Mouse (Mus musculus): ENCODE measurements around the gene Eif5a. TPM values are rescaled to one million over a fixed set of nuclear protein-coding genes. Genes with fewer than 3 reads are reported as not detected.

Gene Eif5a
- polyA plus RNA-seq, 1 experiment = 5,018 TPM

- TF ChIP-seq GATA1 (IDR thresholded peaks at IDR 0.05; ENCODE audit: low read length) = no peak
These were observed 21.0 kb downstream of the Eif5a start, which contains the start of the genes 2810408A11Rik and Neurl4 for GRCm38 (mm10) chr11:69900471-69901405. Gene 2810408A11Rik, minus strand, starts transcription at chr11:69900987. Gene Neurl4, plus strand, starts transcription at chr11:69901072.

DNA sequence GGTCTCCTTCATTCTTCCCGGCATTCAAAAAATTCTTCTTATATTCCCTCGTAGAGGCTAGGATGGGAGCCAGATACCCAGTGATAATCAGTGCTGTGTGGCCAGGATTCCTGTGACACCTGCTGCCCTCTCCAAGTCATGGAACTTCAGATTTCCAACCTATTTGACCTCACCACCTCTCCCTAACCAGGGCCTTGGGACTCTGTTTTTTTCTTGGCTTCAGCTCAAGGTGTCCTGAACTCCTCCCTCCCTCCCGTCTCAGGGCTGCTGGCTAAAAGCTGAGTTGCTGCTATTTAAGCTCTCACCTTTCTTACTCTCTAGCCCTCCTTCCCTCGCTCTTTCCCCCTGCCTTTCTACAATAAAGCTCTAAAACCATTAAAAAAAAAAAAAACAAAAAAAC, 21.9 kb downstream of the Eif5a start:
- no peak for TF ChIP-seq GATA1 (IDR thresholded peaks at IDR 0.05; ENCODE audit: low read length)

DNA sequence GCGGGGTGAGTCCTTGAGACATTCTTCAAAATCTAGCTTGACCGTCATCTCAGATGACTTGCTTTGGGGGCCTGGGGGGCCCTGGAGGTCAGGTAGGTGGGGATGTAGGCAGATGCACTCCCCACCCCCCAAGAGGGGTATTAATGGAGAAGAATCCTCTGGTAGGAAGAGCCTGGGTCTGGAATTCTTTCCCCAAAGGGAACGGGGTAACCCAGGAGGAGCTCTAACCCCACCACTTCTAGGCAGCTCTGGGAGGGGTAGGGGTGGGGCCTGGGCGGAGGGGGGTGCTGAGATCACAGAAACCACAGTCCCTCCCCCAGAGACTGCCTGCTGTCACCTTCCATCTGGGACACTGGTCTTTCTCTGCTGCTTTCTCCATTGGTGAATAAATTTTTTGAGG, 26.5 kb downstream of the Eif5a start, which contains the start of gene Acap1:
Gene Acap1 (minus strand): TSS at position 249 of the 400 bp plus-strand sequence.
- TF ChIP-seq GATA1 (IDR thresholded peaks at IDR 0.05; ENCODE audit: low read length) = no peak

DNA sequence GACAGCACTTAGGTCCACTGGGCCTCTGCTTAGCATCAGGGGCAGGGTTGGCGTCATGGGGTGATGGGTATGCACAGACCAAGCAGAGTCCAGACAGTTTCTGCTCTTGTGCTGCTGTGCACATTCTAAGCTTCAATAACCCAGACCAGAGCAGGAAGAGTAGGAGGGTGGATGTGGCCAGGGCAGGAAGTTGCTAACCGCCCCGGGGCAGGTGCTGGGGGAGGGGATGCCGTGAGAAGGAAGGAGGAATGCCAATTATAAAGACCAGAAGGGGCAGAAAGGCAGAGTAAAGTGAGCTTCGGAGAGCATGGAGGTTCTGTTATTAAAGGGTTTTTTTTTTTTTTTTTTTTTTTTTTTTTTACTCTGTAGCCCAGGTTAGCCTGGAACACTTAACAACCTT, 27.1 kb downstream of the Eif5a start:
- TF ChIP-seq GATA1 (IDR thresholded peaks at IDR 0.05; ENCODE audit: low read length) = no peak

DNA sequence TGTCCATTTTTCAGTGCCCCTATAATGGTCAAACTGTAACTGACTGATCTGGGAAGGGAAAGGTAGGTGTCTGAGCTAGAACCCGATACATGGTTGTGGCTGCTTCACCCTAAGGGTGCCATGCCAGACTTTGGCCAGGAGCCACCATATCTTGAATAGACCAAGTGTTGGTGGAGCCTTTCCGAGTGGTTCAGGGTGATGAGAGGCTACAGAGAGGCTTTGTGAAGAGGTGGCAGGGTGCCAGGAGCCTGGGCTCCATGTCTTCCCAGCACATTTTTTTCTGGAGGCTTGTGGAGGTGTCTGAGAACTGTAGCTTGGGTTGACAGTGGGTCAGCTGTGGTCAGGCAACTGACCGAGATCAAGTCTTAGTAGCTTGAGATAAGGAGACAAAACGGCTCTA, 30.3 kb downstream of the Eif5a start:
- TF ChIP-seq GATA1 (IDR thresholded peaks at IDR 0.05; ENCODE audit: low read length) = no peak

DNA sequence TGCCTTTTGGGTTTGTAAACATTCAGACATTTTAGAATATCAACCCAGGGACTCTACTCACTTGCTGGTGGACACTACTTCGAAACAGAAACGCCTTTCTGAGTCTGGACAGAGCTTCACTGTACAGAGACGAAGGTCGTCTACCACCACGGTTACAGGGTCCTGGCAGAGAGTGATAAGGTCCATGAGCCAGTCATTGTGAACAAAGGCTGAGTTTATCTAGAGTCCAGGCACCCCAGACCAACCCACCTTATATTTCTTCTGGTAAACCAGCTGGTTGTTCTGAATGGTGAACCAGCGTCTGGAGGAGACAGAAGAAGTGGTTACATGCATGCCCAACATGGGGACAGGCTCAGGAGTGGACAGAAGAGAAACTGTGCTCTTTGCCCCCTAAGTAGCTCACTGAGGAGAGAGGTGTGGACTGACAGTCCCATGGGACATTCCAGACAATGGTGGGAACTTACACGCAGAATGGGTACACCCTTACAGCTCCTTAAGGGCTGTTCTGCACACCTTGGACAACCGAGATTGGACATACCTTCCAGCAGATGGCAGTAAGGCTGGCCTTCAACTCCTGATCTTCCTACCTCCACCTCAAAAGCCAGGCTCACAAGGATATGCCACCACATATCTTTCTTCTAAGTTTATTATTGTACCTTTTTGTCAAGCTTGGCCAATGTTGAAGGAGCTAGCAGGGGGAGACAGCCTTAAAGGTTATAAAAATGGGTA, 34.7 kb downstream of the Eif5a start:
- TF ChIP-seq GATA1 (IDR thresholded peaks at IDR 0.05; ENCODE audit: low read length) = no peak

- no peak for TF ChIP-seq GATA1 (IDR thresholded peaks at IDR 0.05; ENCODE audit: low read length)
These were observed 37.1 kb downstream of the Eif5a start for GRCm38 (mm10) chr11:69884663-69885062.

GRCm38 (mm10) chr11:69884240-69884639, 37.5 kb downstream of the Eif5a start:
- TF ChIP-seq GATA1 (IDR thresholded peaks at IDR 0.05; ENCODE audit: low read length) = no peak

GRCm38 (mm10) chr11:69883527-69884151, 38.1 kb downstream of the Eif5a start:
- no peak for TF ChIP-seq GATA1 (IDR thresholded peaks at IDR 0.05; ENCODE audit: low read length)

GRCm38 (mm10) chr11:69883066-69883465, 38.7 kb downstream of the Eif5a start:
- no peak for TF ChIP-seq GATA1 (IDR thresholded peaks at IDR 0.05; ENCODE audit: low read length)

DNA sequence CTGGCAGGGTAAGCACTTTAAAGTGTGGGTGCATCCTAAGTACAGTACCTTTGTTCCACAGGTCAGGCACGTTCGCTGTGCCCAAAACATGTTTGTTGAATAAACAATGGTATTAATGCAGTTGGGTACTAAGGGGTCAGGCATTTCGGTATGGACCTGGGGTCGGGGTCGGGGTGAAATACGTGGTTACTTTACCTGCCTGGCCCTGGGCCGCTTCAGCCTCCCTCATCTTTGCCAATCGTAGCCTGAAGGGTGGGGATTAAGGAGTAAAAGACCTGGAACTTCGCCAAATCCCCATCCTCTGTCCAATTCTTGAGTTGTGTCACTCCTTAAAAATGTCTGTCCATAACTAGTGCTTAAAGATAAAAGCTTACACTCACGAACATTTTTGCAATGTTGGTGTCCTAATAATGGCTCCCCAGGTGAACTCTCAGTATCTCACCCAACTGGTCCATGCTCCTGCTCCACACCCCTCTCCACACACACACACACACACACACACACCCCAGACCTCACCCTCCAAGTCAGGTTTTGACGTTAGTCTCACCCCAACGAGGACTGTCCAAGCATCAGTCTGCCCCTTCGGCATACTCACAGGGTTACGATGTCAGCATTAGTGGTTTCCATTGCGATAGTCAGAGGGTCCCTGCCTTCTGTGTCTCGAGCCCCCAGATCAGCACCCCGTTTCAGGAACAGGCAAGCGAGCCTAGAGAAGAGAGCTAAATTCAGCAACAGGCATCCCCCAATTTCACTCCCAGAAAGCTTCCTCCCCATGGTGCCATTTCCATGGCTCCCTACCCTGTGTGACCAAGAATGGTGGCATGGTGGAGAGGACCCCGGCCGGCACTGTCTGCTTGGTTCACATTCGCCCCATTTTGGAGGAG, 39.7 kb downstream of the Eif5a start:
- no peak for TF ChIP-seq GATA1 (IDR thresholded peaks at IDR 0.05; ENCODE audit: low read length)

DNA sequence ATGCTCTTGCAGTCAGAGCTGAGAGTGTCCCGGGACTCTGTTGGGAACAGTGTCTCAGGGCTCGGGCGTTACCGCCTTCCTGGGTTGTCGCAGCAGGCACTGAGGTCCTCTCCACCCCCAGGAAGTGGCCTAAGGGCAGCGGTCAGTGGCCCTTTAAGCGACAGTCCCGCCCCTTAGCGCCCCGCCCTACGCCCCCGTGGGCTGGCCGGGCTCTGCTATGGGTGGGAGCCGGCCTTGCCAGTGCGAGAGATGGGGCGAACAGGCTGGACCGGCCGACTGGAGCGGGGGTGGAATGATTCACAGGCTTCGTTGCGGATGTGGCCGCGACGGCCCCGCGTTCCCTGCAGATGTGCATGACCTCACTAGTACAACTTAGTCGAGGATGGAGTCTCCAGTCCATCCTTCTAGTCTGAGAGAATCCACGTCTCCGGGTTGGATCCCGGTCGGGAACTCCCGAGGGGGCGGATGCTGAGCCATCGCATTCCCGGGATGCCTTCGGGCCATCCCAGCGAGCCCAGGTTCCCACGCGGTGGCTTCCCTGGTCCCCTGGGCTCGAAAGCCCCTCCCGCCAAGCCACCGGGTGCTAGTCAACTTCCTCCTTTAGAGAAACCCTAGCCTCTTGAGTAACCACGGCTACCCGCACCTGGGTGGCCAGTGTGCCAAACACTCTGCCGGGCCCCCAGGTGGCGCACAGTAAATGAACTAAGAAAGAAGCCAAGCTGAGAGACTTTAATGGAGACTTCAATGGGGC, 40.7 kb downstream of the Eif5a start, which contains the start of gene Kctd11:
Gene Kctd11 (minus strand): TSS at position 554 of the 751 bp plus-strand sequence.
- TF ChIP-seq GATA1 (IDR thresholded peaks at IDR 0.05; ENCODE audit: low read length) = no peak

DNA sequence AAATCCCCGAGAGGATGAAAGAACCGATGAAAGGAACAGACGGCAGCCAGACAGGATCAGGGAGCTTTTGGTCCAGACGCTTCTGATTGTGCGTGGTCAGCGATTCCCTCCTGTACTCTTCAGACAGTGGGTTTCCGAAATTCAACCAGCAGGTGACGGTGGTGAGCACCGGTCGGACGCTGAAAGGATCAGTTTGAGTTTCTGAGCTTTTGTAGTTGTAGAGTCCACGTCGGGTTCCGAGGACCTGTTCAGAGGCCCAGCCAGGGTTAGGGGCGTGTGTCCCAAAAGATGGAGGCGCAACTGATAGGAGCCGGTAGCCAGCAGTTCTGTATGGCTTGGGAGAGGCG, 41.3 kb downstream of the Eif5a start:
- TF ChIP-seq GATA1 (IDR thresholded peaks at IDR 0.05; ENCODE audit: low read length) = no peak

- TF ChIP-seq GATA1 (IDR thresholded peaks at IDR 0.05; ENCODE audit: low read length) = no peak
These were observed 42.0 kb downstream of the Eif5a start for GRCm38 (mm10) chr11:69879711-69880110.
